Mouse (Mus musculus) bone marrow, adult 2 months (tissue): Measurements from ENCODE around the gene Csf2. TPM values are rescaled to one million over a fixed set of nuclear protein-coding genes. Genes with fewer than 3 reads are reported as not detected.
"Not testable (repeated sequence)": the region's sequence is repeated elsewhere in the genome, so short reads cannot be mapped to it uniquely, and the experiment has no call there.

Experiments
- H3K27ac ChIP-seq: fragments of 200-500 bp; 2 replicates; pipeline ENCODE4 v1.5.1; 2012; ENCODE audit warnings: low read depth, mild to moderate bottlenecking, control low read depth, inconsistent platforms, low read length; ENCODE audit not compliant: control insufficient read depth, poor library complexity, insufficient read depth
- H3K4me1 ChIP-seq: fragments of 200-500 bp; 2 replicates; pipeline ENCODE4 v1.6.1; 2011; ENCODE audit warnings: low read length; ENCODE audit not compliant: control insufficient read depth, insufficient read depth
- H3K4me3 ChIP-seq: fragments of 200-500 bp; replicated peaks from 2 replicates; pipeline ENCODE3; 2011; ENCODE audit warnings: mild to moderate bottlenecking, low read depth, low read length, control low read depth; ENCODE audit not compliant: control insufficient read depth
- CTCF ChIP-seq: fragments of 200-500 bp; IDR thresholded peaks from 2 replicates; pipeline ENCODE4 v1.5.1; 2011; ENCODE audit warnings: low read length, control low read depth; ENCODE audit not compliant: control insufficient read depth, insufficient read depth
- POLR2A ChIP-seq: fragments of 200-500 bp; IDR thresholded peaks from 2 replicates; pipeline ENCODE4 v1.6.1; 2011; ENCODE audit warnings: low read depth, mild to moderate bottlenecking, control low read depth, low read length, borderline replicate concordance; ENCODE audit not compliant: control insufficient read depth
- WGBS: fragments of 180-500 bp; shearing (Covaris S2); methylation state at CpG from one replicate; pipeline ENCODE4 v1.1.7; 2018; 5-methylcytosine and 5-hydroxymethylcytosine counted together
- polyA plus RNA-seq: library from polyadenylated mRNA; stranded (reverse); fragments of >200 nt; gene quantifications from 2 replicates; pipeline ENCODE4 v1.2.4, GENCODE M21; 2011; ENCODE audit warnings: low replicate concordance; ENCODE audit not compliant: missing spikeins, insufficient read depth, insufficient read length

The Csf2 gene
- polyA plus RNA-seq, result not detected in 2 replicates

GRCm38 (mm10) chr11:54248940-54249717 is at the start of gene Csf2:
TSS of gene Csf2 (minus strand) at chr11:54249667.
- Histone ChIP-seq H3K4me1 (no peaks in the 10 kb centered on the region), H3K27ac (no peak within 1 kb of the TSS), H3K4me3 (no peak within 1 kb of the TSS)
- no peak for TF ChIP-seq CTCF
- TF ChIP-seq POLR2A, result no peak
- WGBS, result 10% methylated on average over 11 of the region's 11 CpGs

DNA sequence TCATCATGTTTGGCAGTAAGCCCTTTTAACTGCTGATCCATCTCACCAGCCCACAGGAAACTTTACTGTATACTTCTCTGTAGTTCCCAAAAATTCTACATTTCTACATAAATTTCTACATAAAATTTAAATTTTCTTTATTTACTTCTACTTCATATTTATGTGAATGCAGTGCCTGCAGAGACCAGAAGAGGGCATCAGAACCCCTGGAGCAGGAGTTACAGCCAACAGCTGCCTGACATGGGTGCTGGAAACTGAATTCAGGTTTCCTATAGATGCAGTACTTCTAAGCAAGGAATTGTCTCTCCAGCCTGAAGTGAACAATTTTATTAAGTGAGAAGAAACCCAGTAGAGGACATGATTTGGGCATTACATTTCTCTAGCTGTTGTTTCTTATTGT is 49.3 kb upstream of the Csf2 start:
- Histone ChIP-seq H3K4me3 (no peak overlapping the region), H3K27ac (no peak overlapping the region), H3K4me1 (no peaks in the 10 kb centered on the region; the same call in 1 of the 2 replicates)
- TF ChIP-seq POLR2A (no peak), CTCF (no peak)

GRCm38 (mm10) chr11:54297471-54297870 is 48.0 kb upstream of the Csf2 start:
- not testable (repeated sequence) for H3K27ac ChIP-seq, H3K4me3 ChIP-seq, H3K4me1 ChIP-seq
- 78% methylated on average over 2 of the region's 2 CpGs for WGBS

DNA sequence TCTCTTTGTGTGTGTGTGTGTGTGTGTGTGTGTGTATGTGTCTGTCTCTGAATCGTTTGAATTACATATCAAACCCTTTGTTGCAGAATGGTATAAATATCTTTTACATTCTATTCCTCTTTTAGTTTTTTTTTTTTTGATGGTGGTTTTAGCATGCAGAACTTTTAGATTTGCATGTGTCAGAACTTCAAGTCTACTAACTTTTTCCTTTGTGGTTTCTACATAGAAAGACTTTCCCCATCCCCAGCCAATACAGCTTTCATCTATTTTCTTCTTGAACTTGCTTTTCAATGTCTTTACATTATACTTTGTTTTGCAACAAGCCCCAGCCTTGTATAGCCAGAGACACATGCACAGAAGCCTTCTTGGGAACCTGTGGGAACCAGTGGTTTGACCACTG is 47.3 kb upstream of the Csf2 start:
- H3K27ac ChIP-seq, result no peak overlapping the region
- H3K4me1 ChIP-seq, result no peaks in the 10 kb centered on the region; the same call in 1 of the 2 replicates
- WGBS, result 95% methylated on average over 1 of the region's 1 CpGs
- no peak overlapping the region for H3K4me3 ChIP-seq
- TF ChIP-seq POLR2A (no peak), CTCF (no peak)

GRCm38 (mm10) chr11:54295971-54296370 is 46.5 kb upstream of the Csf2 start:
- TF ChIP-seq CTCF (no peak), POLR2A (no peak)
- no peaks in the 10 kb centered on the region; the same call in 1 of the 2 replicates for H3K4me1 ChIP-seq
- 75% methylated on average over 4 of the region's 4 CpGs for WGBS
- H3K4me3 ChIP-seq, result no peak overlapping the region
- no peak overlapping the region for H3K27ac ChIP-seq

DNA sequence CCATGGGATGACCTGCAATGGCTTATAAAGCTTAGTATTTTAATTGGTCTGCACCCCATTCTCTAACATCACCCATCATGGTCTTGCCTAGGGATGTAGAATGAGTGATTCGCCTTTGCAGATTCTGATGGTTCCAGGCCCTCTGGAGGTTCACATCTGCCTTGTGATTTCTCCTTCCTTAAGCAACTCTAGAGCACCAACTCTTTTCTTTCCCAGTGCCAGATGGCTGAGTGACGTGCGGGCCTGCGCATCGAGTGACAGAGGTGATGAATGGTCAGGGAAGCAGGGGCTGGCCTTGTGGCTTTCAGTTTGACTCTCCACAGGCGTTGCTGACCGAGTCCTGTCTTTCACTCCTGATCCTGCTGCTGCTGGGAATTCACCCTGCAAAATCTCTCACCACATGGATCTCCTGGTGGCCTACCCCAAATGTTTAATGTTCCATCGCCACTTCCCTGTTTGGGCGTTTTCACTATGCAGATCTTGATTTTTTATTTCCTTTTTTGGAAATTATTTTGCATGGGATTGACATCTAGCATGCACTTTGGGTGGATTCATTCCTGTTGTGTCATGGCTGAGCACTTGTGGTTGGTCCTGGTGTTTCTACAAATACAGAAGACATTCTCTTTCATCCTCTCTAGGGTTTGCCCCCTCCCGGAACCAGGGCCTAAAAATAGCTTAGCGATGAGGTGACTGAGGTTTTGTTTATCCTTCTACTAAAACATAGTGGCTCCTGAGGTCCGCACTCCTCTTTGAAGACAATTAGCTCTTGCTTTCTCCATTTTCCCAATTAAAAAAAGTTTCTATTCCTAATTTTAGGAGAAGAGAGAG is 44.7 kb upstream of the Csf2 start:
- Histone ChIP-seq H3K27ac (no peak overlapping the region), H3K4me3 (no peak overlapping the region), H3K4me1 (no peaks in the 10 kb centered on the region; the same call in 1 of the 2 replicates)
- TF ChIP-seq CTCF (no peak), POLR2A (no peak)
- WGBS, result 66% methylated on average over 12 of the region's 12 CpGs

DNA sequence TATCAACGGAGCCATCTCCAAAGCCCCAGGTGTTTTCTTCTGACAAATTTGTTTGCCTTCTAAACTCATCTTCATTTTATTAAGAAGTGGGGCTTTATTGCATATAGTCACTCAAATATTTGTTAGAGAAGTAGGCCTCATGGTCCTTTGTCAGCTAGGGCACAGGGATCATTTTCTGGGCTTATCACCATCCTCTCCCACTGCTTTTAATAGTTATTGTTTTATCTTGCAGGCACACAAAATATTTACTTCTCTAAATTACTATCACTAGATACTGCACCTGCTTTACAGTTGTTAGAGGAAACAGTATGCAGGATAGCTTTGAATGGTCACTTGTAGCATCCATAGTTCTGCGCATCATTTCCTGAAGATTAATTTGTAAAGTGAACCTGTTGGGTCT is 42.7 kb upstream of the Csf2 start:
- TF ChIP-seq POLR2A, result no peak
- no peak for TF ChIP-seq CTCF
- Histone ChIP-seq H3K4me1 (no peaks in the 10 kb centered on the region; the same call in 1 of the 2 replicates), H3K27ac (no peak overlapping the region), H3K4me3 (no peak overlapping the region)
- WGBS, result 75% methylated on average over 2 of the region's 2 CpGs

DNA sequence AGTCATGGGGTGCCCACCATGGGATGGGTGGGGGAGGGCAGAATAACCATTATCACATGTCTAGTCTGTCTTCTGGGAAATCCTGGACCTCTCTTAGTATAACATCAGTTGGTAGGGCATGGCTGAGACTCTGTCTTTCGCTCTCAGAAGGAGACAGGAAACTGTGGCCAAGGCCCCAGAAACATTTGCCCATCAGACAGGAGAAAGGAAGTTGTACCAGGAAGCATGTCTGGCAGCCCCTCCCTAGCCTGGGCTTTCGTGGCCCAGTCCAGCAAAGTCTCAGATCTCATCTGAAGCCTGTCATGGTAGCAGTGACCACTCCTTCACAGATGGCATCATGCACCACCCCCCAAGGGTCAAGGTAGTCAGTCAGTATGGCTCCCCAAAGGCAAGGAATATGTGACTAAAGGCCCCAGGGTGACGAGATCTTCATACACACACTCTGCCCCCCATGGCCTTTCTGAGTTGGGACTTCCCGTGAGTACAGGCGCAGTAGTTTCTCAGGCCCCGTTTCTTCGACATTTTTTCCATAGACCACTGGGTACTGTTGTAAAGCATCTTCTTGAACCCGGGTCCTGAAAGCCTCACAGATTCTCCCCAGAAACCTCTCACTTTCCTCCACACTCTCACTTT is 38.5 kb upstream of the Csf2 start:
- WGBS, result 49% methylated on average over 8 of the region's 8 CpGs
- no peak overlapping the region for H3K4me3 ChIP-seq
- no peaks in the 10 kb centered on the region; the same call in 1 of the 2 replicates for H3K4me1 ChIP-seq
- TF ChIP-seq CTCF (no peak), POLR2A (no peak)
- H3K27ac ChIP-seq, result no peak overlapping the region
